Mouse (Mus musculus) stomach, embryonic 14.5 days (tissue): ENCODE measurements around the gene Col5a2. TPM values are rescaled to one million over a fixed set of nuclear protein-coding genes. Genes with fewer than 3 reads are reported as not detected.
"Not testable (repeated sequence)": the region's sequence is repeated elsewhere in the genome, so short reads cannot be mapped to it uniquely, and the experiment has no call there.

Experiments
- ATAC-seq: fragments of 200-750 bp; cut with Nextera tagmentation; 2 replicates; pipeline ENCODE4 v1.8.0; 2017; ENCODE audit warnings: low read depth, moderate TSS enrichment; ENCODE audit not compliant: insufficient number of reproducible peaks, insufficient read depth, low FRiP score
- H3K27ac ChIP-seq: fragments of 300-500 bp; sonication (generic); 2 replicates; pipeline ENCODE4 v1.5.1; 2014; ENCODE audit warnings: mild to moderate bottlenecking, low read length, moderate library complexity, mixed read lengths
- H3K27me3 ChIP-seq: fragments of 300-500 bp; sonication (generic); 2 replicates; pipeline ENCODE4 v1.6.1; 2014; ENCODE audit warnings: low read length, control low read depth, mixed read lengths; ENCODE audit not compliant: control insufficient read depth, insufficient read depth
- H3K36me3 ChIP-seq: fragments of 300-500 bp; sonication (generic); 2 replicates; pipeline ENCODE4 v1.6.1; 2014; ENCODE audit warnings: mild to moderate bottlenecking, control low read depth, low read length, moderate library complexity, mixed read lengths; ENCODE audit not compliant: control insufficient read depth, insufficient read depth
- H3K4me1 ChIP-seq: fragments of 300-500 bp; sonication (generic); 2 replicates; pipeline ENCODE4 v1.6.1; 2014; ENCODE audit warnings: low read length, control low read depth, mixed read lengths; ENCODE audit not compliant: control insufficient read depth, insufficient read depth
- H3K4me2 ChIP-seq: fragments of 300-500 bp; sonication (generic); replicated peaks from 2 replicates; pipeline ENCODE4 v1.6.1; 2014; ENCODE audit warnings: low read depth, low read length, control low read depth
- H3K4me3 ChIP-seq: fragments of 300-500 bp; sonication (generic); 2 replicates; pipeline ENCODE4 v1.5.1; 2014; ENCODE audit warnings: low read depth, low read length, control low read depth
- H3K9ac ChIP-seq: fragments of 300-500 bp; sonication (generic); replicated peaks from 2 replicates; pipeline ENCODE4 v1.6.1; 2014; ENCODE audit warnings: low read depth, mild to moderate bottlenecking, control low read depth, low read length, moderate library complexity, mixed read lengths
- H3K9me3 ChIP-seq: fragments of 300-500 bp; sonication (generic); 2 replicates; pipeline ENCODE4 v1.6.1; 2016; ENCODE audit warnings: low read depth, low read length, control low read depth; ENCODE audit not compliant: control insufficient read depth
- WGBS: fragments of 180-500 bp; shearing (Covaris S2); extraction: QIAGEN DNeasy Blood & Tissue Kit; methylation state at CpG from one replicate; pipeline ENCODE4 v1.1.7; 2014; 5-methylcytosine and 5-hydroxymethylcytosine counted together
- polyA plus RNA-seq: library from polyadenylated mRNA; unstranded; fragments of >200 nt; fragmentation: Nextera tagmentation; extraction: Ambion mirVana; gene quantifications from 2 replicates; pipeline ENCODE4 v1.2.1, GENCODE M21; 2014

Gene Col5a2
- 106 and 111 TPM in 2 replicates for polyA plus RNA-seq

DNA sequence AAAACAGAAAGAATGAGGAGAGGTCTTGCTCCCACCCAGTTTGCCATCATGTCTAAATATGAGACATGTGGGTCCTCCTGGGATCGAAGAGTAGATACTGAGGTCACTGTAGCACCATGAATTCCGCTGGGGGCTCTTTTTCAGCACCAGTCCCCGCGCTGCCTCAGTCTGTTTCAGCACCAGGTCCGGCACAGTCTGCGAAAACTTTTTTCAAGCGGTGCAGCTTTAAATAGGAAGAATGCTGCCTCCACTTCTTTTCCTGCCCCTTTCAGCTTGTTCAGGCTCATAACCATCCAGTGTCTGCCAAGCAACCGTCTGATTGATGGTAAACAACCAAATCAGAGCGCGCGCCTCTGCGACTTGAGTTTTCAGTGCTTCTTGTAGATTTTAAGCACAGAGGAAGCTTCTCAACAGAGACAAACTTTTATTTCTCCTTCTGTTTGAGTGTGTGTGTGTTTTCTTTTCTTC lies at the start of gene Col5a2:
Gene Col5a2 (minus strand): TSS at position 418 of the 468 bp plus-strand sequence.
- ATAC-seq: peak; percentile 69; the same call in 1 of the 2 replicates
- Histone ChIP-seq H3K9me3 (no peaks in the 10 kb centered on the region), H3K4me2 (peak within 1 kb of the TSS; percentile 46), H3K4me1 (0 out of 2 replicates have a peak, but pooled peaks cover 7% of the 10 kb centered on the region), H3K4me3 (peak within 1 kb of the TSS; percentile 57), H3K27me3 (no peaks in the 10 kb centered on the region), H3K9ac (peak within 1 kb of the TSS; percentile 83), H3K27ac (peak within 1 kb of the TSS; percentile 97), H3K36me3 (no peaks in the 10 kb centered on the region)
- WGBS: 9% methylated on average over 12 of the region's 12 CpGs

DNA sequence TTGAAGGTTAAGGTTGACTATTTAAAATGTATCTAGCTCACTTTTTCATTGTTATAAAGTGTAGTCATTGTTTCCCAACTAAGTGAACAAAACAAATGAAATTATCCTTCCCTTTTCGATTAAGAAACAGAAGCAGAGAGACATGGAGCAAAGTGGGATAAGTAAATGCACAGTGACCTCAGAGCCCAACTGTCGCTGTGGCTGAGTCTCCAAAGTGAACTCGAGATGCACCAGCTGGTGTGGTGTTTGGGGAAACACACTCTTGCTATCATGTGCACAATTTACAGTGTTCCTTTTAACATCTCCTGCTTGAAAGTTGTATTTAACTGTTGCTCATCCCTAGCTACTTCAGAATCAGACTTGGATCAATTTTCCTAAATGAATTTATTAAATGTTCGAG lies 47.4 kb upstream of the Col5a2 start:
- Histone ChIP-seq H3K36me3 (no peaks in the 10 kb centered on the region), H3K27me3 (no peaks in the 10 kb centered on the region), H3K4me1 (no peaks in the 10 kb centered on the region), H3K4me2 (no peak overlapping the region), H3K9ac (no peak overlapping the region), H3K9me3 (no peaks in the 10 kb centered on the region), H3K4me3 (no peak overlapping the region), H3K27ac (no peak overlapping the region)
- 50% methylated on average over 4 of the region's 4 CpGs for WGBS
- ATAC-seq: no peak

DNA sequence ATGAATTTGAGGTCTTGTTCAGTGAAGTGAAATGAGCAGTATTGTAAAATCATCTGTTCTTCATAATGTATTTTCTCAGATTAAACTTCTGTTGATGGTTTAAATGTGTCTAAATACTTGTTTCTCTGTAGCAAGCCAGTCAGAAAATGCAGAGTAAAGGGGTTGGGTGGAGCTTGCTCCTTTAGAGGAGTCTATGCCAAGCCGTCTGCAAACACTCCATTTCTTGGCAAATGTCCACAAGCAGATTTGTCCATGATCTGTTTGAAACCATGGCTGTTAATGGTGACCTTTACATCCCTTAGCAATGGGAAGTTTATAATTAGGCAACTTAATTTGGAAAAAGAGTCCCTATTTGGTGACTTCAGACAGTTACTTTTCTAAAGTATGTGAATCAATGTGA lies 38.8 kb upstream of the Col5a2 start:
- Histone ChIP-seq H3K4me1 (no peaks in the 10 kb centered on the region), H3K9me3 (no peaks in the 10 kb centered on the region), H3K4me2 (no peak overlapping the region), H3K36me3 (no peaks in the 10 kb centered on the region), H3K4me3 (no peak overlapping the region), H3K9ac (no peak overlapping the region), H3K27me3 (no peaks in the 10 kb centered on the region), H3K27ac (peak overlapping the region; percentile 52; the same call in 1 of the 2 replicates)
- WGBS: 9% methylated on average over 1 of the region's 1 CpGs
- peak; percentile 76; the same call in 1 of the 2 replicates for ATAC-seq

DNA sequence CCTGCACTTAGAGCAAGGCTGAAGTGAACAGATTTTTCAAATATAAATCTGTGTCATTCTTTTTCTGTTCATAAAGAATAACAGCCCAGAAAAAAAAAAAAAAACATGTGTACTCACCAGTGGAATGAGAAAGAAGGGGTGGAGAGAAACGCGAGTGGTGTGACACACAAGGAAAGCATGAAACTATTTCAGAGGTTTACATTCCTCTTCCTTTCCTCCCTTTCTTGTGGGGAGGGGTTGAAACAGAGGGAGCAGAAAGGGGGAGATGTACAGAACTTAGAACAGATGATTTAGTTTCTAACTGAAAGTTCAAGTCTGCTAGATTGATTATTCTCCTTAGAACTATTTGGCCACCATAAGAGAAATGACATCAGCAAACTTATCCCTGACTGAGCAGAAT lies 38.1 kb upstream of the Col5a2 start:
- no peak overlapping the region for H3K4me3 ChIP-seq
- no peak overlapping the region for H3K9ac ChIP-seq
- peak; percentile 53; the same call in 1 of the 2 replicates for ATAC-seq
- no peak overlapping the region for H3K4me2 ChIP-seq
- no peaks in the 10 kb centered on the region for H3K27me3 ChIP-seq
- WGBS: 20% methylated on average over 2 of the region's 2 CpGs
- peak overlapping the region; percentile 13; the same call in 1 of the 2 replicates for H3K27ac ChIP-seq
- H3K9me3 ChIP-seq: no peaks in the 10 kb centered on the region
- H3K4me1 ChIP-seq: no peaks in the 10 kb centered on the region
- no peaks in the 10 kb centered on the region for H3K36me3 ChIP-seq

DNA sequence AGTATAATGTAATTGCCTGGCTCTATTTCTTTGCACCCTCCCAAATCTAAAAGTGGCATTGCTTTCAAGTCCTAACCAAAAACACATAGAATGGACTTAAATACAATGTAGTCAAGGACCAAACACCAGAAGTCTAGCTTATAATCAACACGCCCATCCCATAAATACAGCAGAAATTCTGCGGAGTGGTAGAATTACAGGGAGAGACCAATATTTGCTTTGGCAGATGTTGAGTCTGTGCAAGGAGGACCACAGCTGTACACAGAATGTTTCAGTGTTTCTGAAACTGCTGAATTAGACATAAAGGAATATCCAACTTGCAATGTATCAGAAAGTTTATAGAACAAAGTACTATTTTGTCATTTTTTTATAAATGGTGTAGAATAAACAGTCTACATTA lies 28.4 kb upstream of the Col5a2 start:
- Histone ChIP-seq H3K4me1 (no peaks in the 10 kb centered on the region), H3K4me2 (no peak overlapping the region), H3K9ac (no peak overlapping the region), H3K9me3 (no peaks in the 10 kb centered on the region), H3K36me3 (no peaks in the 10 kb centered on the region), H3K27ac (no peak overlapping the region), H3K27me3 (no peaks in the 10 kb centered on the region), H3K4me3 (no peak overlapping the region)
- no peak for ATAC-seq
- 62% methylated on average over 2 of the region's 2 CpGs for WGBS

DNA sequence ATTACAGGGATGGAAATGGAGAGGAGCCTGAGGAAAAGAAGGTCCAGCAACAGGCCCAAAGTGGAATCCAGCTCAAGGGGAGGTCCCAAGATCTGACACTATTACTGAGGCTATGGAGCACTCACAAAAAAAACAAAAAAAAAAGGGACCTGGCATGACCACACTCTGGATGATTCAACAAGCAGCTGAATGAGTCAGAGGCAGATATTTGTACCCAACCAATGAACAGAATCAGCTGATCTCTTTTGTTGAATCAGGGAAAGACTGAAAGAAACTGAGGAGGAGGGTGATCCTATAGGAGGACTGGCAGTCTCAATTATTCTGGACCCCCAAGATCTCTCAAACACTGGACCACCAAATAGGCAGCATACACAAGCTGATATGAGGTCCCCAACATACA lies 24.4 kb upstream of the Col5a2 start:
- H3K4me2 ChIP-seq, H3K4me3 ChIP-seq, ATAC-seq: not testable (repeated sequence)

DNA sequence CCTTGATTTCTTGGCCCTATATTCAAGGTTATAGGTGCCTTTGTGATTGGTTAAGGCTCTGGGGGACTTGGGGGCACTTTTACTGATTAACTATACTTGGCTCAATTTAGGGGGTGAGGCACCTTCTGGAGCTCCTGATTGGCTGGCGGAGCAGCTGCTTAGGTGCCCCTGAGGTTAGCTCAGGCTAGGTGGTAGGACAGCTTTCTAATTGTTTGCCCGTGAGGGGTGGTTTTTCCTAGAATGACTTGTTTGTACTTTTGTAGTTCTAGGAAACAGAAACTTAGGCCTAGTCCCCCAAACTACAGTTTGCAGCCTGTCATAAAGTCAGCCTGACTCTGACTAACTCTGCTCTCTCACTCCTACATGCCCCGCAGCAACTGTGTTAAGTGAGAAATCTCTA lies 20.5 kb upstream of the Col5a2 start:
- H3K4me2 ChIP-seq: no peak overlapping the region
- H3K9ac ChIP-seq: no peak overlapping the region
- 92% methylated on average over 3 of the region's 3 CpGs for WGBS
- H3K4me1 ChIP-seq: no peaks in the 10 kb centered on the region
- no peaks in the 10 kb centered on the region for H3K27me3 ChIP-seq
- ATAC-seq: no peak
- H3K4me3 ChIP-seq: no peak overlapping the region
- H3K27ac ChIP-seq: no peak overlapping the region
- no peaks in the 10 kb centered on the region for H3K9me3 ChIP-seq
- H3K36me3 ChIP-seq: no peaks in the 10 kb centered on the region

More for the DNA sequence above, 24.4 kb upstream of the Col5a2 start:
- not testable (repeated sequence) for H3K36me3 ChIP-seq, H3K9me3 ChIP-seq, H3K9ac ChIP-seq, H3K27me3 ChIP-seq, H3K4me1 ChIP-seq, H3K27ac ChIP-seq

DNA sequence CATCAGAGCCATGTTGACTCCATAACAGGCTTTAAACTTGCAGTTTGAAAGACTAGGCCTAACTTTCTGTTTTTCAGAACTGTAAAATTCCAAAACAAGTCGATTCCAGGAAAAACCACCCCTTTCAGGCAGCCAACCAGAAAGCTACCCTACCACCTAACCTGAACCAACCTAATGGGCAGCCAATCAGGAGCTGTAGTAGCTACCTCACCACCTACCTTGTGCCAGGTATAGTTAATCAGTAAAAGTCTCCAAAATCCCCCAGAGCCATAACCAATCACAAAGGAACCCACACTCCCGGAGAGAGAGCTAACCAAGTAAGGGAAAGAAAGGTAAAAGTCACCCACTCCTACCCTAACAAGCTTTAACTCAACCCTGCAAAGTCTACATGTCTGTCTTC lies 18.4 kb upstream of the Col5a2 start:
- no peaks in the 10 kb centered on the region for H3K36me3 ChIP-seq
- WGBS: 89% methylated on average over 2 of the region's 2 CpGs
- no peaks in the 10 kb centered on the region for H3K9me3 ChIP-seq
- no peak overlapping the region for H3K4me2 ChIP-seq
- no peaks in the 10 kb centered on the region for H3K27me3 ChIP-seq
- H3K27ac ChIP-seq: no peak overlapping the region
- no peak overlapping the region for H3K9ac ChIP-seq
- H3K4me1 ChIP-seq: no peaks in the 10 kb centered on the region
- no peak for ATAC-seq
- no peak overlapping the region for H3K4me3 ChIP-seq

DNA sequence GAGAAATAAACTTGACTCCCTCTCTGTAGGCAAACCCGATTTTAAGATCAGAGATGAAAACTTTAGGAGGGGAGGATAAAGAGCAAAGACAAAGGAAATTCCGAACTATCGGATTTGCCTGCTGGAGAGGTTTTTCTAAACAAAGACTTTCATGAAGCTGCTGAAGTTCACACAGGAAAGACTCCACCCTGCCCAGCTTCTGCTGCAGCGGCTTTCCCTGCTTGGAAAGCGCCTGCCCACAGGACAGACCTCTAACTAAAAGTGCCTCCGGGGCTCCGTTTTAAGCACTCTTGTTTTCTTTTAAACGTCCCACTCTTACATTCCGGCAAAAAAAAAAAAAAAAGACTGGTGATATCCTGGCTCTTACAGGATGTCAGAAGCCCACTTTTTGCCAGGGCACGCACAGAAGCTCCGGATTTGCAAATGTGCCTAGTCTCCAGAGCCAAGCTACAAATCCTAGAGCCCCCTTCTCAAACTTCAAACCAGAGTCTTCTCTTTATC lies 791 bp downstream of the Col5a2 start:
- Histone ChIP-seq H3K4me2 (peak overlapping the region; percentile 46), H3K4me3 (peak overlapping the region; percentile 57), H3K36me3 (no peaks in the 10 kb centered on the region), H3K4me1 (0 out of 2 replicates have a peak, but pooled peaks cover 7% of the 10 kb centered on the region), H3K27me3 (no peaks in the 10 kb centered on the region), H3K27ac (peak overlapping the region; percentile 97), H3K9ac (peak overlapping the region; percentile 83), H3K9me3 (no peaks in the 10 kb centered on the region)
- ATAC-seq: peak; percentile 61; the same call in 1 of the 2 replicates
- 3% methylated on average over 11 of the region's 11 CpGs for WGBS
